Mouse (Mus musculus): ENCODE data around the gene Coro2b. TPM values are rescaled to one million over a fixed set of nuclear protein-coding genes. Genes with fewer than 3 reads are reported as not detected.

The Coro2b gene
- total RNA-seq, 2 experiments from 2014 or later: 5.5 to 6.8 TPM

DNA sequence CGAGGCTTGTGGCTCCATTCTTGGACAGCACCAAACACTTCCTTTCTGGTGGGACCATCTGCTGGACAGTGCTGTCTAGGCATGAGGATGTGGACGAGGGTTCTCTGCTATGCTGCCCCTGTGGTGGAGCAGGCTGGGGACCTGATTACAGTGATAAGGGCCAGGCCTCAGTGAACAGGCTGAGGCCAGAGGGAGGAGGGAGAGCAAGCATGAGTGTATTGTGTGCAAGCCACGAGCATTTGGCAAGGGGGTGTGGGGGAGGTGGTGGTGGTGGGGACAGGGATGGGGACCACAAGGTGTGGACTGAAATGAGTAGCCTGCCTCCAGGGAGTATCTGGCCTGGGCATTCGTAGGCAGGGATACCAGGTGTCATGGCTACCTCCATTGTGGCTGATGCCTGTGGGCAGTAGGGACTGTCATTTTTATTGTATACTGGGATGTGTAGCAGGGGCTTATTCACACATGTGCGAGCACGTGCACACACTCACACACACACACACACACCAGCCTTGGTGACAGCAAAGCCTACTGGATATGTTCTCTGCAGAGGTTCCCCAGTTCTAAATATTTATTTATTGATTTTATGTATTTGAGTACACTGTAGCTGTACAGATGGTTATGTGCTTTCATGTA, 166.1 kb downstream of the Coro2b start:
- intact Hi-C loops (cut with DNase I): loop anchor here (5.0 kb wide), 2 partner anchors 33 to 182 kb away; no protein-coding TSS in a partner anchor
- no peak for DNase-seq

- intact Hi-C loops (cut with DNase I): loop anchor here (5.0 kb wide), 2 partner anchors 33 to 182 kb away; no protein-coding TSS in a partner anchor
- no peak for DNase-seq
These were observed 166.7 kb downstream of the Coro2b start for GRCm38 (mm10) chr9:62370186-62370585.

Other genes starting within 250 kb of the Coro2b start
- gene Anp32a, start 195.8 kb downstream of the Coro2b start, total RNA-seq (2021): 10 to 100 TPM; 60.8 to 62.9 TPM
- 1 to 10 TPM; 3.2 to 3.3 TPM for gene Itga11, start 140.8 kb upstream of the Coro2b start, total RNA-seq (2021)